In the genomic region with DNA sequence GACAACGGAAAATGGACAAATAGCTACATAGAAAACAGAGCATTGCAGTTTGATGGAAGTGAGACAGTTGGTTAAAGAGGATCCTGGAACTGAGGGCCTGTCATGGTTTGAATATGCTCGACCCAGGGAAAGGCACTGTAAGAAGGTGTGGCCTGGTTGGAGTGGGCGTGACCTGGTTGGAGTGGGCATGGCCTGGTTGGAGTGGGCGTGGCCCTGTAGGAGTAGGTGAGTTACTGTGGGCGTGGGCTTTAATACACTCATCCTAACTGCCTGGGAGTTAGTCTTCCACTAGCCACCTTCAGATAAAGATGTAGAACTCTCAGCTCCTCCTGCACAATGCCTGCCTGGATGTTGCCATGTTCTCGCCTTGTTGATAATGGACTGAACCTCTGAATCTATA, we compare ENCODE assay signal across 20 mouse cellular contexts.
"Had no signal": no experiment of that assay in that cellular context is flagged by ENCODE, and none has a peak within 500 bp of the region (broad histone marks: within the 10 kb centered on the region; RNA-seq: fewer than 3 reads in every experiment).

No protein-coding gene starts in this region.

- ATAC-seq: liver, postnatal 0 days; midbrain, embryonic 15.5 days had no signal

- H3K36me3 ChIP-seq: limb, embryonic 10.5 days; limb, embryonic 13.5 days; midbrain, embryonic 12.5 days; midbrain, embryonic 15.5 days; neural tube, embryonic 13.5 days; stomach, embryonic 15.5 days had no signal

- H3K4me2 ChIP-seq: limb, embryonic 13.5 days; lung, embryonic 14.5 days; midbrain, embryonic 12.5 days; midbrain, embryonic 15.5 days; neural tube, embryonic 13.5 days; stomach, embryonic 15.5 days had no signal

- H3K4me1 ChIP-seq: midbrain, embryonic 12.5 days; midbrain, embryonic 15.5 days; neural tube, embryonic 13.5 days; stomach, embryonic 15.5 days had no signal

- H3K9me3 ChIP-seq: limb, embryonic 10.5 days; limb, embryonic 13.5 days; midbrain, embryonic 12.5 days; midbrain, embryonic 15.5 days; neural tube, embryonic 13.5 days; stomach, embryonic 15.5 days had no signal

- H3K27ac ChIP-seq: layer of hippocampus, adult 2 months; limb, embryonic 10.5 days; limb, embryonic 13.5 days; liver, embryonic 14.5 days; midbrain, embryonic 12.5 days; midbrain, embryonic 15.5 days; neural tube, embryonic 13.5 days; stomach, embryonic 15.5 days had no signal

- H3K9ac ChIP-seq: limb, embryonic 13.5 days; liver, embryonic 14.5 days; liver, postnatal 0 days; lung, embryonic 14.5 days; midbrain, embryonic 12.5 days; midbrain, embryonic 15.5 days; neural tube, embryonic 13.5 days; stomach, embryonic 15.5 days had no signal

- DNase-seq: kidney, adult 9 months; kidney, postnatal 14 days; layer of hippocampus, adult 9-11 months; liver, postnatal 0 days; lung, embryonic 14.5 days; lung, postnatal 10 days; lung, postnatal 36 days; retina, postnatal 1 day; right cerebral cortex, postnatal 25 days; spleen, adult 18-20 months; thymus, postnatal 36 days had no signal

- H3K27me3 ChIP-seq: midbrain, embryonic 15.5 days; stomach, embryonic 15.5 days had no signal

- H3K4me3 ChIP-seq: layer of hippocampus, adult 2 months; limb, embryonic 10.5 days; limb, embryonic 13.5 days; midbrain, embryonic 12.5 days; midbrain, embryonic 15.5 days; myocyte; neural tube, embryonic 13.5 days; stomach, embryonic 15.5 days had no signal
